Mouse (Mus musculus) forebrain, embryonic 11.5 days (tissue): ENCODE data around the gene Kmt2e. TPM values are rescaled to one million over a fixed set of nuclear protein-coding genes. Genes with fewer than 3 reads are reported as not detected.
A peak's percentile ranks its signal among the peaks of the same experiment; 100 is the strongest.

Experiments
- ATAC-seq: fragments of 200-750 bp; cut with Nextera tagmentation; replicated peaks from 2 replicates; pipeline ENCODE4 v1.8.0; 2017; ENCODE audit warnings: moderate TSS enrichment; ENCODE audit not compliant: low FRiP score
- DNase-seq: peaks from one replicate; pipeline ENCODE4 v3.0.0-alpha.2; 2017; ENCODE audit warnings: low spot score
- H3K27ac ChIP-seq: fragments of 300-500 bp; sonication (generic); 2 replicates; pipeline ENCODE4 v1.5.1; 2014; ENCODE audit warnings: low read depth, low read length
- H3K27me3 ChIP-seq: fragments of 300-500 bp; sonication (generic); 2 replicates; pipeline ENCODE4 v1.6.1; 2014; ENCODE audit warnings: mild to moderate bottlenecking, low read length, mixed read lengths; ENCODE audit not compliant: control insufficient read depth, insufficient read depth
- H3K36me3 ChIP-seq: fragments of 300-500 bp; sonication (generic); 2 replicates; pipeline ENCODE4 v1.6.1; 2014; ENCODE audit warnings: mild to moderate bottlenecking, low read length, moderate library complexity, mixed read lengths; ENCODE audit not compliant: control insufficient read depth, insufficient read depth
- H3K4me1 ChIP-seq: fragments of 300-500 bp; sonication (generic); replicated peaks from 2 replicates; pipeline ENCODE4 v1.6.1; 2014; ENCODE audit warnings: low read length, mixed read lengths; ENCODE audit not compliant: control insufficient read depth, insufficient read depth
- H3K4me2 ChIP-seq: fragments of 300-500 bp; sonication (generic); 2 replicates; pipeline ENCODE4 v1.6.1; 2014; ENCODE audit warnings: low read depth, mild to moderate bottlenecking, low read length, moderate library complexity, mixed read lengths; ENCODE audit not compliant: severe bottlenecking
- H3K4me3 ChIP-seq: fragments of 300-500 bp; sonication (generic); 2 replicates; pipeline ENCODE4 v1.5.1; 2014; ENCODE audit warnings: low read depth, low read length
- H3K9ac ChIP-seq: fragments of 300-500 bp; sonication (generic); 2 replicates; pipeline ENCODE4 v1.6.1; 2014; ENCODE audit warnings: low read length
- H3K9me3 ChIP-seq: fragments of 300-500 bp; sonication (generic); 2 replicates; pipeline ENCODE4 v1.6.1; 2016; ENCODE audit warnings: low read length, mixed read lengths; ENCODE audit not compliant: control insufficient read depth
- WGBS: fragments of 180-500 bp; shearing (Covaris S2); extraction: QIAGEN DNeasy Blood & Tissue Kit; methylation state at CpG from one replicate; pipeline ENCODE4 v1.1.7; 2014; 5-methylcytosine and 5-hydroxymethylcytosine counted together
- polyA plus RNA-seq: library from polyadenylated mRNA; unstranded; fragments of >200 nt; fragmentation: Nextera tagmentation; extraction: Ambion mirVana; gene quantifications from 2 replicates; pipeline ENCODE4 v1.2.1, GENCODE M21; 2014

Gene Kmt2e
- polyA plus RNA-seq, 1 experiment from 2014 or later: 104 TPM

DNA sequence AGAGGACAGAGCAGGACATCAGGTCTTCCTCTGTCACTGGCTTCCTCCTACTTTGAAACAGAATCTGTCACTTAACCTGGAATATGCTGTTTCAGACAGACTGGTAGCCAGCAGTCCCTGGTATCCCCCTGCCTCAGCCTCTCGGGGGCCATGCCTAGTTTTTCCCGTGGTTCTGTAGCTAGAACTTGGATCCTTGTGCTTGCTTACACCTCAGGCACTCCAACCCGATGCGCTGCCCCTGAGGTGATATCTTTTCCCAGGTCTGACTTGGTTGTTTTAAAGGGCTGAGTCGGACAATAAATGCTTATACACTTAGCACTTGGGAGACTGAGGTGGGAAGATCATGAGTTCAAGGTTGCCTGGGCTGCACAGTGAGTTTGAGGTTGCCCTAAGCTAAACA lies 40.4 kb upstream of the Kmt2e start:
- Histone ChIP-seq H3K9me3 (no peaks in the 10 kb centered on the region), H3K4me3 (no peak overlapping the region), H3K27ac (no peak overlapping the region), H3K4me2 (no peak overlapping the region), H3K27me3 (no peaks in the 10 kb centered on the region), H3K4me1 (no peaks in the 10 kb centered on the region), H3K9ac (no peak overlapping the region), H3K36me3 (no peaks in the 10 kb centered on the region)
- ATAC-seq (no peak), DNase-seq (peak; percentile 43)
- 88% methylated on average over 5 of the region's 5 CpGs for WGBS

DNA sequence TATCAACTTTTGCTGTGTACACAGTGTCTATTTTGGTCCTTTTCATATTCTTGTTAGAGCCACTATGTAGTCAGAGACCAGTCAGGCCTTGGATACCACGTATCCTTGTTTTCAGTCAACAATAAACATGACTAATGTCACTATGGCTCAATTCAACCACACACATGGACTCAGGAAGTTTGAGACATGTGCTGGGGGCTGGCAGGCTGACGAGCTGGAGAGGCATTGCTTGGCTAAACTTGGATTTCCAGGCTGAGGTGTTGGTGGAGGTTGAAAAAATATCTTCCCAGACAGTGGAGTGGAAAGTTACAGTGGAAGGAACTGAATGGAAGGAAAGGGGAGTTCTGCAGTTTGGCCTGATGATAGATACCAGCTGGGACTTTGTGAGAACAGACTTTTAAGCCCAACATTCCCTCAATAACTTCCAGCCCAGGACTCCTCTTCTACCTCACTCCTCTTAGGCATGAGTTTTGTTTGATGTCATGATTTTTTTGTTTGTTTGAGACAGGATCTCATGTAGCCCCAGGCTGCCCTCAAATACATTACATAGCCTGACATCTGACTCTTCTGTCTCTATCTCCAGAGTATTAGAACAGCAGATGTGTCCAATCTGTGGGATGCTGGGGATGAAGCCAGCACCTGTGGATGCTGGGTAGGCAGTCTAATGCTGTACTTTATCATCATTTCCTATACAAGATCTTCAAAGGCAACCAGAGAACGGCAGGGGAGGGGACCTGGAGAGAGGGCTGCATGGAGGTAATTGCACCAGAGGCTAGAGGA lies 39.7 kb upstream of the Kmt2e start:
- H3K9me3 ChIP-seq: no peaks in the 10 kb centered on the region
- H3K9ac ChIP-seq: no peak overlapping the region
- WGBS: 72% methylated on average over 3 of the region's 3 CpGs
- no peaks in the 10 kb centered on the region for H3K4me1 ChIP-seq
- no peaks in the 10 kb centered on the region for H3K36me3 ChIP-seq
- H3K27ac ChIP-seq: no peak overlapping the region
- peak; percentile 37 for DNase-seq
- H3K4me2 ChIP-seq: no peak overlapping the region
- no peak overlapping the region for H3K4me3 ChIP-seq
- ATAC-seq: no peak
- no peaks in the 10 kb centered on the region for H3K27me3 ChIP-seq

DNA sequence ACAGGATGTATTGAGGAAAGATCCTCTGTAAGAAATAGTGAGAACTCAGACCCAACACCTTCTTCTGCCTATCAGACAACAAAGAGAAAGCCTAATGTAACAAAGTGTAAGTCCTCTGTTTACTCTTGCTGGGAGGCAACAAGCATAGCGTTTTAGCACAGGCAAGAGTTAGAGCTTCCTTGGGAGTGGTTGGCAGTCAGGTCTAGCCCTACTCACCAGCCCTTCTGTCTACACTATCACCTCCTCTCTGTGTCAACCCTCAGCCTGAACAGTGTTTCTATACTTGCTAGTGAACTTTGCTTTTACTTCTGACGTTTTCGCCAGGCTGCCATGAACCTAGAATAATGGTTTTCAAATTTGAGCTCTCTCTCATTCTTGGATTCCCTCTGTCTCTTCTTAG lies 38.5 kb upstream of the Kmt2e start:
- Histone ChIP-seq H3K9me3 (no peaks in the 10 kb centered on the region), H3K4me2 (no peak overlapping the region), H3K27me3 (no peaks in the 10 kb centered on the region), H3K4me3 (no peak overlapping the region), H3K9ac (no peak overlapping the region), H3K36me3 (no peaks in the 10 kb centered on the region), H3K27ac (no peak overlapping the region), H3K4me1 (no peaks in the 10 kb centered on the region)
- ATAC-seq (no peak), DNase-seq (peak; percentile 38)
- WGBS: 86% methylated on average over 3 of the region's 3 CpGs

DNA sequence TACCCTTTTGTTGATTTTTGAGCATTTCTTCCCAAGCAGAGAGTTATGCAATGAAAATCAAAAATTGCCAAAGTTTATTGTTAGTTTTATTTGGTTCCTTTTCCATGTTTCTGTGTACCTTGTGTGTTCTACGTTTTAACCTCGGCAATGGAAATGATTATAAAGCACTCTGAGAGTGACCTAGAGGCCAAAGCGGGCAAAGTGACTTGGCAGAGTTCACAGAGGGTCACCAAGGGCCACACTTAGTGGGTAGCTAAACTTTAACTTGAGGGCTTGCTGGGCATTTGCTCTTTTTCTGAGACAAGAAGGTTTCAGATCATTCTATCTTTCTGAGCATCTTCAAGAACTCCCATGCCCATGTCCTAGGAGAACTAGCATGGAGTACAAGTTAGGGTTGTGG lies 37.5 kb upstream of the Kmt2e start:
- Histone ChIP-seq H3K27me3 (no peaks in the 10 kb centered on the region), H3K9me3 (no peaks in the 10 kb centered on the region), H3K4me3 (no peak overlapping the region), H3K4me2 (no peak overlapping the region), H3K9ac (no peak overlapping the region), H3K27ac (no peak overlapping the region), H3K36me3 (no peaks in the 10 kb centered on the region), H3K4me1 (no peaks in the 10 kb centered on the region)
- ATAC-seq: no peak
- 88% methylated on average over 3 of the region's 3 CpGs for WGBS
- peak; percentile 15 for DNase-seq

DNA sequence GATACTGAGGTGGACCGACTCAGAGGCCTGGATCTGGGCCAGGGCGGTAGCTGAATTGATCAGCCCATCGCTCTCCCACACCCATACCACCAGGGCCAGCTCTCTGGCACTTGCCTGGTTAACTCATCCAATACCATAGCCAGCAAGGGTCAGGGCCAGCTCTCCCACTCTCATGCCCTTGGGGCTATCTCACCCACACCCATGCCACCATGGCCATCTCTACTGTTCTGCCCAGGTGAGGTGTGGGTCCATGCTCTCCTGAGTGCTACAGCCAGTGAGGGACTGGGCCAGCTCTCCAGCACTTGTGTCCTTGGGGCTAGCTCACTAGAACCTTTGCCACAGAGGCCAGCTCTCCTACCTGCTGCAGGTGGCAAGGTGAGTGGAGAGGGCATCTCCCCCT lies 34.1 kb upstream of the Kmt2e start:
- Histone ChIP-seq H3K9ac (no peak overlapping the region), H3K36me3 (no peaks in the 10 kb centered on the region), H3K27ac (no peak overlapping the region), H3K9me3 (no peaks in the 10 kb centered on the region), H3K27me3 (no peaks in the 10 kb centered on the region), H3K4me1 (no peaks in the 10 kb centered on the region), H3K4me3 (no peak overlapping the region), H3K4me2 (no peak overlapping the region)
- no peak for DNase-seq
- 98% methylated on average over 3 of the region's 3 CpGs for WGBS
- 0 out of 2 replicates have a peak, but pooled peaks have one; percentile 42 for ATAC-seq

DNA sequence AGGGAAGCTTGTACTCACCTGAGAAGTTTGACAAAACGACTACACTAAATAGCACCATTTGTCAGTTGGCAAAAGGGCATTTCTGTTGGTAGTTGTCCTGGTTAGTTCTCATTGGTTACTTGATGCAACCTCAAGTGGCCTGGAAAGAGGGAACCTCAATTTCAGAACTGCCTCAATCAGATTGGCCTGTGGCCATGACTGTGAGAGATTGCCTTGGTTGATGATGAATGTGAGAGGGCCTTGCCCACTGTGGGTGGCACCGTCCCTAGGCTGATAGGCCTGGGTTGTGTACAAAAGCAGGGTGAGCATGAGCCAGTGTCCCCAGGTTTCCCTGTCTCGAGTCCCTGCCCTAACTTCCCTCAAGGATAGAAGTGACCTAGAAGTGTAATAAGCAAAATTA lies 33.4 kb upstream of the Kmt2e start:
- DNase-seq (no peak), ATAC-seq (no peak)
- H3K27me3 ChIP-seq: no peaks in the 10 kb centered on the region
- H3K4me3 ChIP-seq: no peak overlapping the region
- no peaks in the 10 kb centered on the region for H3K4me1 ChIP-seq
- H3K36me3 ChIP-seq: no peaks in the 10 kb centered on the region
- H3K4me2 ChIP-seq: no peak overlapping the region
- no peak overlapping the region for H3K27ac ChIP-seq
- WGBS: 92% methylated on average over 3 of the region's 3 CpGs
- no peak overlapping the region for H3K9ac ChIP-seq
- no peaks in the 10 kb centered on the region for H3K9me3 ChIP-seq

- no peak for ATAC-seq
- H3K4me2 ChIP-seq: no peak overlapping the region
- no peaks in the 10 kb centered on the region for H3K27me3 ChIP-seq
- H3K9ac ChIP-seq: no peak overlapping the region
- H3K36me3 ChIP-seq: no peaks in the 10 kb centered on the region
- WGBS: 80% methylated on average over 9 of the region's 9 CpGs
- no peaks in the 10 kb centered on the region for H3K9me3 ChIP-seq
- no peak overlapping the region for H3K27ac ChIP-seq
- no peaks in the 10 kb centered on the region for H3K4me1 ChIP-seq
- H3K4me3 ChIP-seq: no peak overlapping the region
- DNase-seq: no peak
Measured at GRCm38 (mm10) chr5:23401368-23401767, 32.9 kb upstream of the Kmt2e start.

- no peaks in the 10 kb centered on the region for H3K36me3 ChIP-seq
- DNase-seq (no peak), ATAC-seq (no peak)
- no peaks in the 10 kb centered on the region for H3K9me3 ChIP-seq
- H3K4me3 ChIP-seq: no peak overlapping the region
- H3K27me3 ChIP-seq: no peaks in the 10 kb centered on the region
- WGBS: 45% methylated on average over 1 of the region's 2 CpGs
- H3K9ac ChIP-seq: no peak overlapping the region
- no peak overlapping the region for H3K27ac ChIP-seq
- H3K4me1 ChIP-seq: no peaks in the 10 kb centered on the region
- H3K4me2 ChIP-seq: no peak overlapping the region
Measured at GRCm38 (mm10) chr5:23401999-23402398, 32.2 kb upstream of the Kmt2e start.

DNA sequence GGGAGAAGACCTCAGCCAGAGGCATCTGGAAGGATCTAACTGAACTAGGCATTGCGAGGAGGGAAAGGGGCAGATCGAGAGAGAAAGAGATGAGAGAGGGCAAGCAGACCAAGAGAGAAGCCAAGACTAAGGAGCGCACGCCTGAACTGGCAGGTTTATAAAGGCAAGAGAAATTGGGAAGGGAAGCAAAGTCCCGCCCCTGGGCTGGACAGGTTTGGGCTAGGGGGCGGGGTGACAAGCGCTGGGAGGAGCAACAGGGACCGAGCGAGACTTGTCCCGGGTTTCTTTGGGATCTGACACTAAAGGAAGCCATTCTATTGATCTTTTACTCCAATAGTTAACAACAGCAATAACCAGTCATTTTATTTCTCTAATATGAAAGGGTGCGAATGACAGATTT lies 31.1 kb upstream of the Kmt2e start:
- Histone ChIP-seq H3K4me2 (no peak overlapping the region), H3K9ac (no peak overlapping the region), H3K4me3 (no peak overlapping the region), H3K27ac (no peak overlapping the region), H3K4me1 (no peaks in the 10 kb centered on the region), H3K36me3 (no peaks in the 10 kb centered on the region), H3K9me3 (no peaks in the 10 kb centered on the region), H3K27me3 (no peaks in the 10 kb centered on the region)
- ATAC-seq (no peak), DNase-seq (no peak)
- 70% methylated on average over 11 of the region's 11 CpGs for WGBS
